28 mouse cellular contexts compared by ENCODE assay signal in genomic region chr5:97884110-97884509, GRCm38 (mm10).
DNase-seq lines count a peak whose midpoint lies in the region; ATAC-seq and TF ChIP-seq lines count a peak whose summit lies in the region.
"Had no signal": no experiment of that assay in that cellular context is flagged by ENCODE, and none has a peak within 500 bp of the region (broad histone marks: within the 10 kb centered on the region; RNA-seq: fewer than 3 reads in every experiment).

No protein-coding gene starts in this region.

- TF ChIP-seq CTCF in forebrain, postnatal 0 days (IDR thresholded peaks at IDR 0.05; ENCODE audit: low read depth): no peak
- TF ChIP-seq CTCF in spleen, adult 2 months (IDR thresholded peaks at IDR 0.05; ENCODE audit: extremely low read depth, insufficient read depth, insufficient read length, insufficient replicate concordance): no peak

- 61% methylated on average over 3 of the region's 3 CpGs for WGBS in forebrain, postnatal 0 days
- WGBS in forebrain, embryonic 14.5 days: 88% methylated on average over 3 of the region's 3 CpGs
- 27% methylated on average over 3 of the region's 3 CpGs for WGBS in spleen, adult 2 months
- WGBS in intestine, embryonic 16.5 days: 65% methylated on average over 3 of the region's 3 CpGs

- no peaks in the 10 kb centered on the region for H3K36me3 ChIP-seq in forebrain, postnatal 0 days (ENCODE audit: insufficient read depth)
- H3K36me3 ChIP-seq in forebrain, embryonic 14.5 days (ENCODE audit: control insufficient read depth, insufficient read depth, low read length): no peaks in the 10 kb centered on the region
- H3K36me3 ChIP-seq in spleen, adult 2 months (ENCODE audit: control insufficient read depth, insufficient read depth, low read length): no peaks in the 10 kb centered on the region
- no peaks in the 10 kb centered on the region for H3K36me3 ChIP-seq in splenic B cell, adult 2 months (ENCODE audit: control insufficient read depth, insufficient read depth, low read length, poor library complexity, severe bottlenecking)
- no peaks in the 10 kb centered on the region for H3K36me3 ChIP-seq in intestine, embryonic 16.5 days (ENCODE audit: control insufficient read depth, insufficient read depth, low read length)
- H3K36me3 ChIP-seq: forebrain, embryonic 15.5 days; G1E had no signal

- no peak overlapping the region for H3K9ac ChIP-seq in forebrain, postnatal 0 days
- H3K9ac ChIP-seq in forebrain, embryonic 14.5 days (ENCODE audit: low read length): no peak overlapping the region
- H3K9ac ChIP-seq in intestine, embryonic 16.5 days (ENCODE audit: low read depth, low read length): no peak overlapping the region
- H3K9ac ChIP-seq: embryonic facial prominence, embryonic 13.5 days; embryonic facial prominence, embryonic 15.5 days; forebrain, embryonic 12.5 days; forebrain, embryonic 15.5 days had no signal

- H3K9me3 ChIP-seq in forebrain, postnatal 0 days (ENCODE audit: low read length): no peaks in the 10 kb centered on the region
- no peaks in the 10 kb centered on the region for H3K9me3 ChIP-seq in forebrain, embryonic 14.5 days (replicated peaks; ENCODE audit: control insufficient read depth, low read length)
- no peaks in the 10 kb centered on the region for H3K9me3 ChIP-seq in intestine, embryonic 16.5 days (ENCODE audit: control insufficient read depth, low read length)
- H3K9me3 ChIP-seq: embryonic facial prominence, embryonic 13.5 days; embryonic facial prominence, embryonic 15.5 days; forebrain, embryonic 10.5 days; forebrain, embryonic 12.5 days; forebrain, embryonic 15.5 days had no signal

- peak; percentile 20 for DNase-seq in forebrain, postnatal 0 days
- DNase-seq in forebrain, embryonic 14.5 days (ENCODE audit: low spot score): no peak
- no peak for DNase-seq in spleen, adult 2 months (ENCODE audit: low read depth in 1 of 2, low spot score in 2 of 2)
- DNase-seq in spleen, postnatal 4 days (ENCODE audit: low spot score in 2 of 2): no peak
- DNase-seq in brain, adult 2 months (ENCODE audit: low read depth, low spot score): peak; percentile 30
- peak; percentile 49 for DNase-seq in splenic B cell, adult 2 months (ENCODE audit: low read depth, low spot score)
- DNase-seq: adrenal gland, adult 8-10 months; adrenal gland, postnatal 14 days; adrenal gland, postnatal 36 days; cerebellum, adult 11 months; cerebellum, adult 18-20 months; cerebellum, adult 8-10 months; cerebellum, adult 9-11 months; cerebellum, postnatal 14 days; cerebellum, postnatal 36 days; embryo, embryonic 11 days had no signal

- H3K4me2 ChIP-seq in forebrain, postnatal 0 days (ENCODE audit: low read depth): no peak overlapping the region
- no peak overlapping the region for H3K4me2 ChIP-seq in forebrain, embryonic 14.5 days (ENCODE audit: low read length)
- no peak overlapping the region for H3K4me2 ChIP-seq in intestine, embryonic 16.5 days (ENCODE audit: low read depth, low read length)
- H3K4me2 ChIP-seq: embryonic facial prominence, embryonic 13.5 days; embryonic facial prominence, embryonic 15.5 days; forebrain, embryonic 12.5 days; forebrain, embryonic 15.5 days had no signal

- H3K4me1 ChIP-seq in forebrain, postnatal 0 days (ENCODE audit: insufficient read depth): no peaks in the 10 kb centered on the region
- no peaks in the 10 kb centered on the region for H3K4me1 ChIP-seq in forebrain, embryonic 14.5 days (ENCODE audit: control insufficient read depth, insufficient read depth, low read length)
- H3K4me1 ChIP-seq in spleen, adult 2 months (ENCODE audit: control insufficient read depth, insufficient read depth, insufficient read length): peaks cover 12% of the 10 kb centered on the region
- H3K4me1 ChIP-seq in intestine, embryonic 16.5 days (ENCODE audit: control insufficient read depth, insufficient read depth, low read length): no peaks in the 10 kb centered on the region
- H3K4me1 ChIP-seq: embryonic facial prominence, embryonic 13.5 days; embryonic facial prominence, embryonic 15.5 days; forebrain, embryonic 12.5 days; forebrain, embryonic 15.5 days had no signal

- TF ChIP-seq POLR2A in spleen, adult 2 months (IDR thresholded peaks at IDR 0.05; ENCODE audit: low read depth, low read length): no peak

- no peak overlapping the region for H3K4me3 ChIP-seq in forebrain, postnatal 0 days (ENCODE audit: low read depth, low read length)
- no peak overlapping the region for H3K4me3 ChIP-seq in forebrain, embryonic 14.5 days (ENCODE audit: low read depth, low read length)
- no peak overlapping the region for H3K4me3 ChIP-seq in spleen, adult 2 months (ENCODE audit: extremely low read depth, insufficient read depth, insufficient read length)
- no peak overlapping the region for H3K4me3 ChIP-seq in intestine, embryonic 16.5 days (ENCODE audit: low read length)
- H3K4me3 ChIP-seq: embryonic facial prominence, embryonic 13.5 days; embryonic facial prominence, embryonic 15.5 days; erythroblast, embryonic 14.5 days; forebrain, embryonic 10.5 days; forebrain, embryonic 12.5 days; forebrain, embryonic 15.5 days had no signal

- ATAC-seq in forebrain, postnatal 0 days: peak; percentile 42; the same call in 1 of the 2 replicates
- ATAC-seq in forebrain, embryonic 14.5 days: no peak
- no peak for ATAC-seq in intestine, embryonic 16.5 days
- ATAC-seq: activated CD4-positive, CD25-positive, alpha-beta regulatory T cell, adult 4 months; CD4-positive, CD25-positive, alpha-beta regulatory T cell, adult 4 months; forebrain, embryonic 15.5 days; Patski had no signal

- H3K27ac ChIP-seq in forebrain, postnatal 0 days (ENCODE audit: low read depth, low read length): no peak overlapping the region
- H3K27ac ChIP-seq in forebrain, embryonic 14.5 days (ENCODE audit: low read depth, low read length): no peak overlapping the region
- H3K27ac ChIP-seq in spleen, adult 2 months (ENCODE audit: insufficient read depth, low read length): peak overlapping the region; percentile 21; the same call in 1 of the 2 replicates
- H3K27ac ChIP-seq in intestine, embryonic 16.5 days (ENCODE audit: low read length): no peak overlapping the region
- H3K27ac ChIP-seq: embryonic facial prominence, embryonic 13.5 days; embryonic facial prominence, embryonic 15.5 days; forebrain, embryonic 10.5 days; forebrain, embryonic 12.5 days; forebrain, embryonic 15.5 days had no signal

- no peaks in the 10 kb centered on the region for H3K27me3 ChIP-seq in forebrain, postnatal 0 days (ENCODE audit: insufficient read depth, low read length)
- no peaks in the 10 kb centered on the region for H3K27me3 ChIP-seq in forebrain, embryonic 14.5 days (replicated peaks; ENCODE audit: control insufficient read depth, insufficient read depth, low read length)
- H3K27me3 ChIP-seq in spleen, adult 2 months (ENCODE audit: control insufficient read depth, insufficient read depth, low read length): no peaks in the 10 kb centered on the region
- H3K27me3 ChIP-seq in splenic B cell, adult 2 months (ENCODE audit: control insufficient read depth, insufficient read depth, low read length, poor library complexity, severe bottlenecking): no peaks in the 10 kb centered on the region
- no peaks in the 10 kb centered on the region for H3K27me3 ChIP-seq in intestine, embryonic 16.5 days (replicated peaks; ENCODE audit: control insufficient read depth, insufficient read depth, low read length)
- H3K27me3 ChIP-seq: CH12.LX; embryonic facial prominence, embryonic 13.5 days; embryonic facial prominence, embryonic 15.5 days; forebrain, embryonic 12.5 days; forebrain, embryonic 15.5 days; Patski had no signal

Comparison
In these comparisons a context has a peak if more than half of its experiments do, and no peak if none do; other contexts are left out.
1. DNase-seq: peak in forebrain, postnatal 0 days (single experiment), brain, adult 2 months (single experiment) and splenic B cell, adult 2 months (single experiment); none in forebrain, embryonic 14.5 days (single experiment), spleen, adult 2 months (0 of 2) and spleen, postnatal 4 days (0 of 2).